Mouse (Mus musculus) limb, embryonic 11.5 days (tissue): ENCODE data around the gene Sh2d1b1. TPM values are rescaled to one million over a fixed set of nuclear protein-coding genes. Genes with fewer than 3 reads are reported as not detected.

Experiments
- ATAC-seq: fragments of 200-750 bp; cut with Nextera tagmentation; 2 replicates; pipeline ENCODE4 v1.8.0; 2017; ENCODE audit warnings: low read depth; ENCODE audit not compliant: insufficient number of reproducible peaks, low FRiP score, low TSS enrichment
- DNase-seq: peaks from one replicate; pipeline ENCODE4 v3.0.0-alpha.2; 2015; ENCODE audit warnings: low spot score
- H3K27ac ChIP-seq: fragments of 300-500 bp; sonication (generic); replicated peaks from 2 replicates; pipeline ENCODE4 v1.5.1; 2014; ENCODE audit warnings: low read depth, mild to moderate bottlenecking, low read length
- H3K27me3 ChIP-seq: fragments of 300-500 bp; sonication (generic); 2 replicates; pipeline ENCODE4 v1.6.1; 2014; ENCODE audit warnings: mild to moderate bottlenecking, low read length, mixed read lengths; ENCODE audit not compliant: control insufficient read depth, insufficient read depth
- H3K36me3 ChIP-seq: fragments of 300-500 bp; sonication (generic); 2 replicates; pipeline ENCODE4 v1.6.1; 2014; ENCODE audit warnings: mild to moderate bottlenecking, low read length, moderate library complexity, mixed read lengths; ENCODE audit not compliant: control insufficient read depth, insufficient read depth
- H3K4me1 ChIP-seq: fragments of 300-500 bp; sonication (generic); 2 replicates; pipeline ENCODE4 v1.6.1; 2014; ENCODE audit warnings: low read length, mixed read lengths; ENCODE audit not compliant: control insufficient read depth, insufficient read depth
- H3K4me2 ChIP-seq: fragments of 300-500 bp; sonication (generic); 2 replicates; pipeline ENCODE4 v1.6.1; 2014; ENCODE audit warnings: low read depth, mild to moderate bottlenecking, moderate library complexity; ENCODE audit not compliant: severe bottlenecking
- H3K4me3 ChIP-seq: fragments of 300-500 bp; sonication (generic); 2 replicates; pipeline ENCODE4 v1.5.1; 2014; ENCODE audit warnings: low read depth, low read length
- H3K9ac ChIP-seq: fragments of 300-500 bp; sonication (generic); 2 replicates; pipeline ENCODE4 v1.6.1; 2014; ENCODE audit warnings: mild to moderate bottlenecking, low read length
- H3K9me3 ChIP-seq: fragments of 300-500 bp; sonication (generic); 2 replicates; pipeline ENCODE4 v1.6.1; 2016; ENCODE audit warnings: low read length; ENCODE audit not compliant: control insufficient read depth
- WGBS: fragments of 180-500 bp; shearing (Covaris S2); extraction: QIAGEN DNeasy Blood & Tissue Kit; methylation state at CpG from one replicate; pipeline ENCODE4 v1.1.7; 2014; 5-methylcytosine and 5-hydroxymethylcytosine counted together
- polyA plus RNA-seq: library from polyadenylated mRNA; unstranded; fragments of >200 nt; fragmentation: Nextera tagmentation; extraction: Ambion mirVana; gene quantifications from 2 replicates; pipeline ENCODE4 v1.2.1, GENCODE M21; 2014

Gene Sh2d1b1
- polyA plus RNA-seq, 1 experiment from 2014 or later = not detected

DNA sequence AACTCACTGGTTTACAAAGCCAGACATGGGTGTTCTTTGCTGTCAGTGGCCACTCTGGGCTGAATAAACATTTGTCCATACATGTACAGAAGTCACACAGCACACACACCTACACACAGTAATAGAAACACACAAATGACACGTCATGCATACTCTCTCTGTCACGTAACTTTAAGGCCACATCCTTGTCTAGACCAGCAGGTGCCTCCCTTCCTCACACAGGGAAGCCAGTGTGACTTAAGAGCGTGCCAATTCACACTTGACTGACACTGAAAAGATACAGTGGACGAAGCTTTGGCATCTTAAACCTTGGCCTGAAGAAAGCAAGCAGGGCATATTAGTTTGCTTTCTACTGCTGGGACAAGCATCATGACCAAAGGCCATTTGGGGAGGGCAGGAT, 55.7 kb downstream of the Sh2d1b1 start:
- Histone ChIP-seq H3K27me3 (no peaks in the 10 kb centered on the region), H3K36me3 (no peaks in the 10 kb centered on the region), H3K9me3 (no peaks in the 10 kb centered on the region), H3K27ac (no peak overlapping the region), H3K4me3 (no peak overlapping the region), H3K4me2 (no peak overlapping the region), H3K4me1 (no peaks in the 10 kb centered on the region), H3K9ac (no peak overlapping the region)
- WGBS = 86% methylated on average over 4 of the region's 4 CpGs
- no peak for ATAC-seq
- DNase-seq = no peak

Other genes with a start within 250 kb of the Sh2d1b1 start
- 104 and 108 TPM in 2 replicates for gene Ddr2, start 166.6 kb upstream of the Sh2d1b1 start, polyA plus RNA-seq
- gene Uap1, start 102.4 kb upstream of the Sh2d1b1 start, polyA plus RNA-seq = 66.6 and 67.0 TPM in 2 replicates
- 9.2 and 11.6 TPM in 2 replicates for gene Uhmk1, start 61.9 kb upstream of the Sh2d1b1 start, polyA plus RNA-seq
- gene Sh2d1b2, start 44.6 kb upstream of the Sh2d1b1 start, polyA plus RNA-seq = not detected in 2 replicates
- 2.0 and 2.3 TPM in 2 replicates for gene Gm7694, start 29.0 kb downstream of the Sh2d1b1 start, polyA plus RNA-seq
- 1.0 and 1.2 TPM in 2 replicates for gene Spata46, start 31.5 kb downstream of the Sh2d1b1 start, polyA plus RNA-seq